Mouse (Mus musculus): Measurements from ENCODE around the gene Usp49. TPM values are rescaled to one million over a fixed set of nuclear protein-coding genes. Genes with fewer than 3 reads are reported as not detected.
A peak's percentile ranks its signal among the peaks of the same experiment; 100 is the strongest.
"Not testable (repeated sequence)": the region's sequence is repeated elsewhere in the genome, so short reads cannot be mapped to it uniquely, and the experiment has no call there.

Usp49 gene
- polyA plus RNA-seq, 1 experiment from 2014 or later = 4.1 TPM

- peak; percentile 69 for DNase-seq (ENCODE audit: low spot score)
- Histone ChIP-seq H3K9me3 (no peaks in the 10 kb centered on the region), H3K4me3 (peak overlapping the region; percentile 96), H3K36me3 (replicated peaks) (peaks cover 67% of the 10 kb centered on the region), H3K27ac (replicated peaks) (peak overlapping the region; percentile 91; the same call in 1 of the 2 replicates), H3K4me1 (peaks cover 43% of the 10 kb centered on the region), H3K27me3 (replicated peaks; ENCODE audit: low read depth, poor library complexity, severe bottlenecking) (no peaks in the 10 kb centered on the region)
- 35% methylated on average over 10 of the region's 10 CpGs for WGBS
Observed at GRCm38 (mm10) chr17:47597838-47598579, 32.5 kb upstream of the Usp49 start.

GRCm38 (mm10) chr17:47598580-47599304, 31.7 kb upstream of the Usp49 start:
- DNase-seq (ENCODE audit: low spot score) = not testable (repeated sequence)
- peaks cover 71% of the 10 kb centered on the region for H3K36me3 ChIP-seq (replicated peaks)
- 83% methylated on average over 10 of the region's 10 CpGs for WGBS

GRCm38 (mm10) chr17:47599511-47600297, 30.8 kb upstream of the Usp49 start:
- DNase-seq (ENCODE audit: low spot score) = no peak
- peaks cover 39% of the 10 kb centered on the region for H3K4me1 ChIP-seq
- H3K4me3 ChIP-seq = no peak overlapping the region
- H3K36me3 ChIP-seq (replicated peaks) = peaks cover 81% of the 10 kb centered on the region
- H3K27me3 ChIP-seq (replicated peaks; ENCODE audit: low read depth, poor library complexity, severe bottlenecking) = no peaks in the 10 kb centered on the region
- no peak overlapping the region for H3K27ac ChIP-seq (replicated peaks)
- whole genome bisulfite sequencing = 77% methylated on average over 11 of the region's 11 CpGs
- no peaks in the 10 kb centered on the region for H3K9me3 ChIP-seq

More at GRCm38 (mm10) chr17:47598580-47599304, 31.7 kb upstream of the Usp49 start:
- Histone ChIP-seq H3K4me1 (peaks cover 41% of the 10 kb centered on the region), H3K4me3 (peak overlapping the region; percentile 96; the same call in 1 of the 2 replicates)
- H3K27me3 ChIP-seq (replicated peaks; ENCODE audit: low read depth, poor library complexity, severe bottlenecking); H3K9me3 ChIP-seq; H3K27ac ChIP-seq (replicated peaks): not testable (repeated sequence)

- Histone ChIP-seq H3K9me3 (no peaks in the 10 kb centered on the region), H3K36me3 (replicated peaks) (peaks cover 92% of the 10 kb centered on the region), H3K4me3 (no peak overlapping the region), H3K27ac (replicated peaks) (no peak overlapping the region), H3K27me3 (replicated peaks; ENCODE audit: low read depth, poor library complexity, severe bottlenecking) (no peaks in the 10 kb centered on the region), H3K4me1 (peaks cover 28% of the 10 kb centered on the region)
- DNase-seq (ENCODE audit: low spot score) = no peak
- 91% methylated on average over 13 of the region's 13 CpGs for WGBS
Observed at GRCm38 (mm10) chr17:47600601-47601388, 29.7 kb upstream of the Usp49 start.

- Histone ChIP-seq H3K4me1 (peaks cover 23% of the 10 kb centered on the region), H3K4me3 (no peak overlapping the region), H3K36me3 (replicated peaks) (peaks cover 97% of the 10 kb centered on the region), H3K27ac (replicated peaks) (no peak overlapping the region), H3K9me3 (no peaks in the 10 kb centered on the region), H3K27me3 (replicated peaks; ENCODE audit: low read depth, poor library complexity, severe bottlenecking) (no peaks in the 10 kb centered on the region)
- DNase-seq (ENCODE audit: low spot score) = no peak
- WGBS = 94% methylated on average over 10 of the region's 10 CpGs
Observed at GRCm38 (mm10) chr17:47601389-47601755, 29.1 kb upstream of the Usp49 start.

- H3K4me3 ChIP-seq = no peak overlapping the region
- WGBS = 92% methylated on average over 11 of the region's 11 CpGs
- no peak for DNase-seq (ENCODE audit: low spot score)
- H3K36me3 ChIP-seq (replicated peaks) = peaks cover 97% of the 10 kb centered on the region
- no peaks in the 10 kb centered on the region for H3K9me3 ChIP-seq
- H3K27me3 ChIP-seq (replicated peaks; ENCODE audit: low read depth, poor library complexity, severe bottlenecking) = no peaks in the 10 kb centered on the region
- H3K27ac ChIP-seq (replicated peaks) = no peak overlapping the region
- peaks cover 13% of the 10 kb centered on the region for H3K4me1 ChIP-seq
Observed at GRCm38 (mm10) chr17:47602289-47602688, 28.2 kb upstream of the Usp49 start.

GRCm38 (mm10) chr17:47606220-47606619, 24.3 kb upstream of the Usp49 start:
- Histone ChIP-seq H3K4me3 (no peak overlapping the region), H3K9me3 (no peaks in the 10 kb centered on the region), H3K27me3 (replicated peaks; ENCODE audit: low read depth, poor library complexity, severe bottlenecking) (no peaks in the 10 kb centered on the region), H3K27ac (replicated peaks) (no peak overlapping the region), H3K36me3 (replicated peaks) (peaks cover 80% of the 10 kb centered on the region), H3K4me1 (peaks cover 10% of the 10 kb centered on the region)
- WGBS = 74% methylated on average over 5 of the region's 5 CpGs
- DNase-seq (ENCODE audit: low spot score) = no peak

GRCm38 (mm10) chr17:47609182-47609581, 21.3 kb upstream of the Usp49 start:
- no peak overlapping the region for H3K4me3 ChIP-seq
- 91% methylated on average over 4 of the region's 4 CpGs for WGBS
- DNase-seq (ENCODE audit: low spot score) = no peak
- peaks cover 69% of the 10 kb centered on the region for H3K36me3 ChIP-seq (replicated peaks)
- H3K27me3 ChIP-seq (replicated peaks; ENCODE audit: low read depth, poor library complexity, severe bottlenecking) = no peaks in the 10 kb centered on the region
- H3K9me3 ChIP-seq = no peaks in the 10 kb centered on the region
- no peak overlapping the region for H3K27ac ChIP-seq (replicated peaks)
- H3K4me1 ChIP-seq = peaks cover 22% of the 10 kb centered on the region

- under 1% methylated on average over 59 of the region's 59 CpGs for WGBS
- Histone ChIP-seq H3K9me3 (no peaks in the 10 kb centered on the region), H3K36me3 (replicated peaks) (peaks cover 69% of the 10 kb centered on the region), H3K4me1 (peaks cover 22% of the 10 kb centered on the region), H3K4me3 (peak within 1 kb of the TSS; percentile 90), H3K27ac (replicated peaks) (peak within 1 kb of the TSS; percentile 84), H3K27me3 (replicated peaks; ENCODE audit: low read depth, poor library complexity, severe bottlenecking) (no peaks in the 10 kb centered on the region)
- DNase-seq (ENCODE audit: low spot score) = peak; percentile 96
Observed at GRCm38 (mm10) chr17:47610849-47611660, 19.4 kb upstream of the Usp49 start, which contains the start of the genes Bysl, Med20 and Gm20517. Gene Bysl (minus strand): TSS chr17:47611492. Gene Med20 (plus strand): TSS chr17:47611582. Gene Gm20517 (plus strand): TSS chr17:47611589.

- Histone ChIP-seq H3K27me3 (replicated peaks; ENCODE audit: low read depth, poor library complexity, severe bottlenecking) (no peaks in the 10 kb centered on the region), H3K4me1 (peaks cover 22% of the 10 kb centered on the region), H3K27ac (replicated peaks) (peak overlapping the region; percentile 84), H3K4me3 (peak overlapping the region; percentile 90), H3K36me3 (replicated peaks) (peaks cover 67% of the 10 kb centered on the region), H3K9me3 (no peaks in the 10 kb centered on the region)
- WGBS = under 1% methylated on average over 13 of the region's 13 CpGs
- DNase-seq (ENCODE audit: low spot score) = no peak
Observed at GRCm38 (mm10) chr17:47611661-47611982, 18.9 kb upstream of the Usp49 start.

- WGBS = 88% methylated on average over 1 of the region's 1 CpGs
- Histone ChIP-seq H3K4me1 (peaks cover 22% of the 10 kb centered on the region), H3K36me3 (replicated peaks) (peaks cover 65% of the 10 kb centered on the region), H3K4me3 (no peak overlapping the region), H3K9me3 (no peaks in the 10 kb centered on the region), H3K27ac (replicated peaks) (no peak overlapping the region), H3K27me3 (replicated peaks; ENCODE audit: low read depth, poor library complexity, severe bottlenecking) (no peaks in the 10 kb centered on the region)
- no peak for DNase-seq (ENCODE audit: low spot score)
Observed at GRCm38 (mm10) chr17:47614018-47614417, 16.5 kb upstream of the Usp49 start.
